ENCODE assay signal across 8 mouse cellular contexts in genomic region chr9:61697959-61698358, GRCm38 (mm10).
DNase-seq lines count a peak whose midpoint lies in the region; ATAC-seq and TF ChIP-seq lines count a peak whose summit lies in the region.

No protein-coding gene starts in this region.

- no peak overlapping the region for H3K9ac ChIP-seq in neural tube, embryonic 15.5 days (replicated peaks)
- H3K9ac ChIP-seq in embryonic facial prominence, embryonic 15.5 days, result no peak overlapping the region
- H3K9ac ChIP-seq in hindbrain, postnatal 0 days (replicated peaks; ENCODE audit: low read length), result no peak overlapping the region
- no peak overlapping the region for H3K9ac ChIP-seq in limb, embryonic 11.5 days (ENCODE audit: low read length)

- H3K27ac ChIP-seq in neural tube, embryonic 15.5 days (replicated peaks), result no peak overlapping the region
- H3K27ac ChIP-seq in embryonic facial prominence, embryonic 15.5 days (replicated peaks), result no peak overlapping the region; the same call in 1 of the 2 replicates
- no peak overlapping the region for H3K27ac ChIP-seq in hindbrain, postnatal 0 days
- no peak overlapping the region for H3K27ac ChIP-seq in limb, embryonic 11.5 days (replicated peaks; ENCODE audit: low read depth, low read length)

- H3K4me1 ChIP-seq in neural tube, embryonic 15.5 days, result peaks cover 14% of the 10 kb centered on the region
- H3K4me1 ChIP-seq in embryonic facial prominence, embryonic 15.5 days, result peaks cover 42% of the 10 kb centered on the region
- 0 out of 2 replicates have a peak, but pooled peaks cover 4% of the 10 kb centered on the region for H3K4me1 ChIP-seq in hindbrain, postnatal 0 days (ENCODE audit: insufficient read depth, low read length)
- H3K4me1 ChIP-seq in limb, embryonic 11.5 days (ENCODE audit: control insufficient read depth, insufficient read depth, low read length), result peaks cover 7% of the 10 kb centered on the region; the same call in 1 of the 2 replicates

- TF ChIP-seq CTCF in hindbrain, postnatal 0 days (IDR thresholded peaks at IDR 0.05; ENCODE audit: low read depth), result peak; percentile 95

- ATAC-seq in neural tube, embryonic 15.5 days (ENCODE audit: low FRiP score), result no peak
- ATAC-seq in embryonic facial prominence, embryonic 15.5 days (ENCODE audit: insufficient number of reproducible peaks, low FRiP score, low TSS enrichment, low read depth), result peak; percentile 58; the same call in 1 of the 2 replicates
- ATAC-seq in hindbrain, postnatal 0 days, result no peak
- no peak for ATAC-seq in limb, embryonic 11.5 days (ENCODE audit: insufficient number of reproducible peaks, low FRiP score, low TSS enrichment, low read depth)

- H3K27me3 ChIP-seq in neural tube, embryonic 15.5 days (replicated peaks), result peaks cover 24% of the 10 kb centered on the region
- 0 out of 2 replicates have a peak, but pooled peaks cover 9% of the 10 kb centered on the region for H3K27me3 ChIP-seq in embryonic facial prominence, embryonic 15.5 days
- H3K27me3 ChIP-seq in hindbrain, postnatal 0 days (ENCODE audit: insufficient read depth, low read length), result peaks cover 15% of the 10 kb centered on the region
- no peaks in the 10 kb centered on the region for H3K27me3 ChIP-seq in limb, embryonic 11.5 days (ENCODE audit: control insufficient read depth, insufficient read depth, low read length)

- no peak overlapping the region for H3K4me3 ChIP-seq in neural tube, embryonic 15.5 days (replicated peaks)
- H3K4me3 ChIP-seq in embryonic facial prominence, embryonic 15.5 days (replicated peaks), result no peak overlapping the region
- no peak overlapping the region for H3K4me3 ChIP-seq in hindbrain, postnatal 0 days (ENCODE audit: low read length)
- no peak overlapping the region for H3K4me3 ChIP-seq in limb, embryonic 11.5 days (ENCODE audit: low read depth, low read length)

- no peak overlapping the region for H3K4me2 ChIP-seq in neural tube, embryonic 15.5 days
- peak overlapping the region; percentile 28; the same call in 1 of the 2 replicates for H3K4me2 ChIP-seq in embryonic facial prominence, embryonic 15.5 days (replicated peaks)
- no peak overlapping the region for H3K4me2 ChIP-seq in hindbrain, postnatal 0 days (ENCODE audit: low read depth, low read length)
- H3K4me2 ChIP-seq in limb, embryonic 11.5 days (ENCODE audit: low read depth, severe bottlenecking), result no peak overlapping the region

- H3K9me3 ChIP-seq in neural tube, embryonic 15.5 days (replicated peaks), result no peaks in the 10 kb centered on the region
- H3K9me3 ChIP-seq in embryonic facial prominence, embryonic 15.5 days (replicated peaks), result no peaks in the 10 kb centered on the region
- no peaks in the 10 kb centered on the region for H3K9me3 ChIP-seq in hindbrain, postnatal 0 days (ENCODE audit: low read length)
- no peaks in the 10 kb centered on the region for H3K9me3 ChIP-seq in limb, embryonic 11.5 days (ENCODE audit: control insufficient read depth, low read length)

- 20% methylated on average over 11 of the region's 11 CpGs for WGBS in neural tube, embryonic 15.5 days
- WGBS in embryonic facial prominence, embryonic 15.5 days, result 6% methylated on average over 11 of the region's 11 CpGs
- 15% methylated on average over 11 of the region's 11 CpGs for WGBS in hindbrain, postnatal 0 days
- 5% methylated on average over 11 of the region's 11 CpGs for WGBS in limb, embryonic 11.5 days

- DNase-seq in neural tube, embryonic 10.5 days (ENCODE audit: extremely low spot score, low spot score), result peak; percentile 81
- peak; percentile 81 for DNase-seq in adrenal gland, postnatal 36 days
- peak; percentile 88 for DNase-seq in hindbrain, postnatal 0 days (ENCODE audit: low spot score)
- DNase-seq in limb, embryonic 11.5 days (ENCODE audit: low spot score), result peak; percentile 92
- DNase-seq in retina, adult 2 months (ENCODE audit: low read depth, low spot score), result peak; percentile 20
- DNase-seq in urinary bladder, postnatal 14 days (ENCODE audit: low spot score), result peak; percentile 72

- no peaks in the 10 kb centered on the region for H3K36me3 ChIP-seq in neural tube, embryonic 15.5 days
- no peaks in the 10 kb centered on the region for H3K36me3 ChIP-seq in embryonic facial prominence, embryonic 15.5 days
- H3K36me3 ChIP-seq in hindbrain, postnatal 0 days (ENCODE audit: insufficient read depth, low read length), result no peaks in the 10 kb centered on the region
- H3K36me3 ChIP-seq in limb, embryonic 11.5 days (ENCODE audit: control insufficient read depth, insufficient read depth, low read length), result no peaks in the 10 kb centered on the region

Comparison
In these comparisons a context has a peak if more than half of its experiments do, and no peak if none do; other contexts are left out.
1. DNase-seq: peak in every context shown above with its lines; median percentile 92 in limb, embryonic 11.5 days; 88 in hindbrain, postnatal 0 days; 81 in neural tube, embryonic 10.5 days; 81 in adrenal gland, postnatal 36 days; 72 in urinary bladder, postnatal 14 days; 20 in retina, adult 2 months.